Mouse (Mus musculus): ENCODE measurements around the gene Trak1. TPM values are rescaled to one million over a fixed set of nuclear protein-coding genes. Genes with fewer than 3 reads are reported as not detected.

Trak1 gene
- total and polyA plus RNA-seq, 3 experiments = 8.2 to 28.6 (median 18.1) TPM

DNA sequence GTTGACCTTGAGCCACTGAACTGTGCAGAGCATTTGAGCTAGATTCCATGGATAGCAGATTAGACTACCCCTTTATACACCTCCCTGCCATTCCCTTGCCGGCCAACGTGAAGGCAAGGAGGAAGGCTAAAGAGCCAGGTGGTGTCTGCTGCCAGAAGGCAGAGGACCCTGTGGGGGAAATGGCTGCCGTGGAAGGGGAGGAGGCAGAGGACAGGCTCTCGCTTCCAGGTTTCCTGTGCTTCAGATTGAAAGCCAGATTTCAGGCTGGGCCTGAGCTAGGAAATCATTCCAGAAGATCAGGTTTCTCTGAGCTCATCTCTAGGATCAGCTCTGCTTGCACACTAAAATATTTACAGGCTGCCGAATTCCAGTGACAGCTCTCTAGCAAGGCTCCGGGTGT, 133.1 kb downstream of the Trak1 start:
- no peaks in the 10 kb centered on the region for H3K79me2 ChIP-seq (replicated peaks; ENCODE audit: control insufficient read depth, extremely low read depth, insufficient read depth, poor library complexity, severe bottlenecking)
- no peak overlapping the region for H3K4me3 ChIP-seq (replicated peaks in 1 of 3; ENCODE audit: low read depth in 2 of 3, low read length in 2 of 3, poor library complexity in 1 of 3)
- in situ Hi-C loops (cut with MboI; ENCODE audit: low pct_ligation_motif_present, low pct_unique_long_range_greater_than_20kb, low sequenced_read_pairs) (no loop called here), dilution Hi-C loops (cut with MboI; ENCODE audit: extremely low pct_ligation_motif_present, extremely low pct_unique_long_range_greater_than_20kb, low sequenced_read_pairs) (no loop called here)
- DNase-seq (ENCODE audit: extremely low read depth) = no peak
- no peak overlapping the region for H3K4me2 ChIP-seq (ENCODE audit: insufficient read depth, low read depth, poor library complexity, severe bottlenecking)
- H3K9me3 ChIP-seq (replicated peaks; ENCODE audit: low read length) = no peaks in the 10 kb centered on the region
- H3K4me1 ChIP-seq (ENCODE audit: control insufficient read depth in 1 of 2, insufficient read depth in 2 of 2) = peaks cover 0 to 9% of the 10 kb centered on the region in 2 experiments; a peak in 2 of 4 replicates
- peaks cover 9 to 54% of the 10 kb centered on the region in 2 experiments for H3K36me3 ChIP-seq (replicated peaks in 1 of 2; ENCODE audit: control insufficient read depth in 1 of 2, insufficient read depth in 1 of 2, low read length in 1 of 2)
- no peak overlapping the region for H3K9ac ChIP-seq (ENCODE audit: insufficient read depth, low read depth)
- no peaks in the 10 kb centered on the region for H3K27me3 ChIP-seq (replicated peaks)
- no peak for TF ChIP-seq BHLHE40 (IDR thresholded peaks at IDR 0.05; ENCODE audit: low read depth, low read length)
- H3K27ac ChIP-seq (ENCODE audit: insufficient read depth, low read depth) = no peak overlapping the region

DNA sequence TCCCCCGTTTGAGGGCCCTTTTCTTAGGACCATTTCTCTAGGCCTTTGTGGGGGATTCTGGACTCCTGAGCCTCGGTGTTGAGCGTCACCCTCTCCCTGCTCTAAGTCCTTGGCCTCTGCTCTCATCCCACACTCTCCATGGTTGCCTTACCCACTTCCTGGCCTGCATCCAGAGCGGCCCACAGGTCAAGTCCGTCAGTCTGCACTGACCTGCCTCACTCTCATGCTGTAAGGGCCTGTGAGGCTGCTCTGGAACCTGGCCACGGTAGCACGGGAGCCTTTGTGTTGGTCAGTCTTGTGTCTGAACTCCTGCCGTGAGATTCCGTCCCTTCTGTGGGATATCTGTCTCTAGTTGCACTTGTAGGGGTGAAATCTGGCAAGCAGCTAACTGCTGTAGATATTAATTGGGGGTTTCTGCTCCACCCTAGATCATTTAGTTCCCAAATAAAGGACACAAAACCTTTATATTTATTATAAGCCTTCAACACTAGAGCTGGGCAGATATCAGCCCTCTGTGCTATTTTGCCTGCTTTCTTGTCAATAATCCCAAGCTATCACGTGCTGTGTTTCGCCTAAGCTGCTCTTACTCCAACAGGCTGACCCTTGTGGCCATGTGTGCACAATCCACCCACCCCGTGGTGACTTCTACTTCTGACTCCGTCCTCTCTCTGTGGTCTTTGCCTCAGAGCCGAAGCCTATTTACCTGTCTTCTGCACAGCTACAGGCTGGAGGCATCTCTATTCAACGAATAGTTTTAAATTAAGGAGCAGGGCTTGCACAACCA, 136.6 kb downstream of the Trak1 start:
- in situ Hi-C loops (cut with MboI; ENCODE audit: low pct_ligation_motif_present, low pct_unique_long_range_greater_than_20kb, low sequenced_read_pairs) (no loop called here), dilution Hi-C loops (cut with MboI; ENCODE audit: extremely low pct_ligation_motif_present, extremely low pct_unique_long_range_greater_than_20kb, low sequenced_read_pairs) (no loop called here)
- no peak overlapping the region for H3K27ac ChIP-seq (ENCODE audit: insufficient read depth, low read depth)
- H3K4me2 ChIP-seq (ENCODE audit: insufficient read depth, low read depth, poor library complexity, severe bottlenecking) = no peak overlapping the region
- no peak overlapping the region for H3K4me3 ChIP-seq (replicated peaks in 1 of 3; ENCODE audit: low read depth in 2 of 3, low read length in 2 of 3, poor library complexity in 1 of 3)
- no peak for TF ChIP-seq ZMIZ1 (IDR thresholded peaks at IDR 0.05; ENCODE audit: low read depth, low read length)
- no peak for TF ChIP-seq NELFE (IDR thresholded peaks at IDR 0.05; ENCODE audit: low read depth, low read length)
- no peak for TF ChIP-seq SIN3A (IDR thresholded peaks at IDR 0.05; ENCODE audit: low read length)
- TF ChIP-seq HCFC1 (IDR thresholded peaks at IDR 0.05; ENCODE audit: low read depth, low read length) = no peak
- no peak for TF ChIP-seq EP300 (IDR thresholded peaks at IDR 0.05; ENCODE audit: low read length)
- TF ChIP-seq JUN (IDR thresholded peaks at IDR 0.05; ENCODE audit: insufficient read depth, low read depth, low read length) = no peak
- TF ChIP-seq NRF1 (IDR thresholded peaks at IDR 0.05; ENCODE audit: low read depth, low read length) = no peak
- no peak for TF ChIP-seq IRF4 (IDR thresholded peaks at IDR 0.05; ENCODE audit: low read depth, low read length)
- TF ChIP-seq USF1 (IDR thresholded peaks at IDR 0.05; ENCODE audit: low read depth, low read length) = no peak
- no peak for TF ChIP-seq CHD2 (IDR thresholded peaks at IDR 0.05; ENCODE audit: low read length)
- TF ChIP-seq USF2 (conservative IDR thresholded peaks at IDR 0.05; ENCODE audit: low read depth, low read length) = no peak
- TF ChIP-seq ZC3H11A (IDR thresholded peaks at IDR 0.05; ENCODE audit: low read depth, low read length) = no peak
- TF ChIP-seq MYC (IDR thresholded peaks at IDR 0.05; ENCODE audit: low read depth, low read length) = no peak
- no peak for TF ChIP-seq SMC3 (IDR thresholded peaks at IDR 0.05; ENCODE audit: low read depth, low read length)
- no peak for TF ChIP-seq ZNF384 (IDR thresholded peaks at IDR 0.05; ENCODE audit: low read depth, low read length)
- no peak for TF ChIP-seq JUND (conservative IDR thresholded peaks at IDR 0.05; ENCODE audit: low read depth, low read length)
- TF ChIP-seq ZKSCAN1 (IDR thresholded peaks at IDR 0.05; ENCODE audit: borderline replicate concordance, low read depth, low read length) = no peak
- no peak for TF ChIP-seq MAX (IDR thresholded peaks at IDR 0.05; ENCODE audit: low read length)
- TF ChIP-seq CTCF (conservative IDR thresholded peaks at IDR 0.05 in 1 of 2, IDR thresholded peaks at IDR 0.05 in 1 of 2; ENCODE audit: low read depth in 2 of 2, low read length in 2 of 2) = no peak
- H3K9ac ChIP-seq (ENCODE audit: insufficient read depth, low read depth) = no peak overlapping the region
- H3K36me3 ChIP-seq (replicated peaks in 1 of 2; ENCODE audit: control insufficient read depth in 1 of 2, insufficient read depth in 1 of 2, low read length in 1 of 2) = peaks cover 9 to 59% of the 10 kb centered on the region in 2 experiments
- peaks cover 0 to 9% of the 10 kb centered on the region in 2 experiments; a peak in 2 of 4 replicates for H3K4me1 ChIP-seq (ENCODE audit: control insufficient read depth in 1 of 2, insufficient read depth in 2 of 2)
- DNase-seq (ENCODE audit: extremely low read depth) = no peak
- no peaks in the 10 kb centered on the region for H3K9me3 ChIP-seq (replicated peaks; ENCODE audit: low read length)
- H3K27me3 ChIP-seq (replicated peaks) = no peaks in the 10 kb centered on the region
- no peaks in the 10 kb centered on the region for H3K79me2 ChIP-seq (replicated peaks; ENCODE audit: control insufficient read depth, extremely low read depth, insufficient read depth, poor library complexity, severe bottlenecking)
